Mouse (Mus musculus): ENCODE measurements at regions not wholly inside any gene's neighbourhood (a gene's known extent, or its start where the extent isn't known, plus 50 kb on each side); places are given as distances from the start of the nearest gene placed in this dataset.

DNA sequence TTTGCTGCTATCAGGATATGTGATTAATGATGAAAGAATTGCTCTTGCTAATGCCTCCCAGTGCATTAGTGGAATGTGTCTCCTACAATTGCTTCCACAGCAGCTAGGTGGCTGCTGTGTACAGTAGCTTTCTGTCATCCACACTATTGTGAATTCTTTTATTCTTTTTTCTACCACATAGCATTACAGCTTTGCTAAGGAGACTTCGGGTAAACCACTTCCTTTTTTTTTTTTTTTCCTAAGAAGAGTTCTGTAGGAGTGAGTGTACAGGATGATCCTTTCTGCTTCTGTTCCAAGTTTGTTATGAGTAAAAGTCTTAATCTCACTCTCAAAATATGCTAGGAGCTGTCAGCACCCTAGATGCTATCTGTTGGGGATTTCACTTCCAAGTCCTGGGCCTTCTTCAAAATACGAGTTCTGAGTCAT is 110.6 kb downstream of the Rassf9 start:
- TF ChIP-seq CTCF (IDR thresholded peaks at IDR 0.05; ENCODE audit: low read depth, low read length), result no peak
- TF ChIP-seq POLR2A (IDR thresholded peaks at IDR 0.05; ENCODE audit: extremely low read depth, insufficient read depth, low read length), result no peak

Data from liver, adult 2 months (tissue).